Mouse (Mus musculus) E14TG2a.4 (cell line): ENCODE data around the gene Lrrc45.
A peak's percentile ranks its signal among the peaks of the same experiment; 100 is the strongest.

Source experiments
- H3K27me3 ChIP-seq: 2 replicates; pipeline ENCODE4 v1.6.1; 2014; ENCODE audit warnings: low read length, control low read depth; ENCODE audit not compliant: insufficient read depth
- H3K36me3 ChIP-seq: 2 replicates; pipeline ENCODE4 v1.6.1; 2014; ENCODE audit warnings: low read length, control low read depth; ENCODE audit not compliant: insufficient read depth
- H3K4me1 ChIP-seq: replicated peaks from 2 replicates; pipeline ENCODE4 v1.6.1; 2014; ENCODE audit warnings: low read depth, low read length, control low read depth
- H3K4me3 ChIP-seq: replicated peaks from 2 replicates; pipeline ENCODE4 v1.5.1; 2014; ENCODE audit warnings: mild to moderate bottlenecking, low read length
- H3K9me3 ChIP-seq: 2 replicates; pipeline ENCODE4 v1.6.1; 2014; ENCODE audit warnings: low read length, control low read depth
- CTCF ChIP-seq: conservative IDR thresholded peaks from 2 replicates; pipeline ENCODE4 v1.5.1; 2014; ENCODE audit warnings: low read length
- NANOG ChIP-seq: IDR thresholded peaks from 2 replicates; pipeline ENCODE4 v1.6.1; 2014; ENCODE audit warnings: borderline replicate concordance, low read length, mixed read lengths
- POU5F1 ChIP-seq: IDR thresholded peaks from 2 replicates; pipeline ENCODE4 v1.6.1; 2014; ENCODE audit warnings: low read length, borderline replicate concordance

Gene Lrrc45

GRCm38 (mm10) chr11:120695641-120696040 lies 18.1 kb upstream of the Lrrc45 start:
- TF ChIP-seq NANOG: no peak
- no peak for TF ChIP-seq CTCF
- TF ChIP-seq POU5F1: no peak
- H3K4me3 ChIP-seq: 0 out of 2 replicates have a peak overlapping the region, but pooled peaks have one; percentile 26
- H3K36me3 ChIP-seq: peaks cover 98% of the 10 kb centered on the region
- H3K9me3 ChIP-seq: no peaks in the 10 kb centered on the region
- no peaks in the 10 kb centered on the region for H3K27me3 ChIP-seq
- peaks cover 80% of the 10 kb centered on the region for H3K4me1 ChIP-seq

- Histone ChIP-seq H3K27me3 (no peaks in the 10 kb centered on the region), H3K4me1 (peaks cover 87% of the 10 kb centered on the region), H3K9me3 (no peaks in the 10 kb centered on the region), H3K4me3 (no peak overlapping the region), H3K36me3 (peaks cover 98% of the 10 kb centered on the region)
- TF ChIP-seq NANOG: no peak
- TF ChIP-seq CTCF: peak; percentile 89
- no peak for TF ChIP-seq POU5F1
Measured at GRCm38 (mm10) chr11:120696568-120696967, 17.2 kb upstream of the Lrrc45 start.

- H3K4me1 ChIP-seq: peaks cover 83% of the 10 kb centered on the region
- H3K9me3 ChIP-seq: no peaks in the 10 kb centered on the region
- no peak overlapping the region for H3K4me3 ChIP-seq
- H3K36me3 ChIP-seq: peaks cover 98% of the 10 kb centered on the region
- TF ChIP-seq POU5F1 (no peak), NANOG (no peak), CTCF (no peak)
- H3K27me3 ChIP-seq: no peaks in the 10 kb centered on the region
Measured at GRCm38 (mm10) chr11:120697741-120698140, 16.0 kb upstream of the Lrrc45 start.

GRCm38 (mm10) chr11:120703696-120704454 lies 9.8 kb upstream of the Lrrc45 start:
- TF ChIP-seq POU5F1 (no peak), CTCF (no peak), NANOG (no peak)
- H3K27me3 ChIP-seq: no peaks in the 10 kb centered on the region
- H3K36me3 ChIP-seq: peaks cover 89% of the 10 kb centered on the region
- H3K4me3 ChIP-seq: peak overlapping the region; percentile 55
- H3K9me3 ChIP-seq: no peaks in the 10 kb centered on the region
- H3K4me1 ChIP-seq: peaks cover 83% of the 10 kb centered on the region

- Histone ChIP-seq H3K4me1 (peaks cover 87% of the 10 kb centered on the region), H3K27me3 (no peaks in the 10 kb centered on the region), H3K36me3 (peaks cover 89% of the 10 kb centered on the region), H3K4me3 (peak overlapping the region; percentile 55), H3K9me3 (no peaks in the 10 kb centered on the region)
- TF ChIP-seq POU5F1: no peak
- TF ChIP-seq CTCF: no peak
- TF ChIP-seq NANOG: no peak
Measured at GRCm38 (mm10) chr11:120704486-120705325, 9.0 kb upstream of the Lrrc45 start.

GRCm38 (mm10) chr11:120706120-120706519 lies 7.6 kb upstream of the Lrrc45 start:
- Histone ChIP-seq H3K4me3 (peak overlapping the region; percentile 39; the same call in 1 of the 2 replicates), H3K4me1 (peaks cover 91% of the 10 kb centered on the region), H3K36me3 (peaks cover 89% of the 10 kb centered on the region), H3K9me3 (no peaks in the 10 kb centered on the region), H3K27me3 (no peaks in the 10 kb centered on the region)
- TF ChIP-seq NANOG (no peak), CTCF (no peak), POU5F1 (no peak)

GRCm38 (mm10) chr11:120707225-120707624 lies 6.5 kb upstream of the Lrrc45 start:
- Histone ChIP-seq H3K27me3 (no peaks in the 10 kb centered on the region), H3K9me3 (no peaks in the 10 kb centered on the region), H3K36me3 (peaks cover 89% of the 10 kb centered on the region), H3K4me3 (no peak overlapping the region), H3K4me1 (peaks cover 94% of the 10 kb centered on the region)
- TF ChIP-seq NANOG: no peak
- no peak for TF ChIP-seq POU5F1
- TF ChIP-seq CTCF: no peak

GRCm38 (mm10) chr11:120707969-120708368 lies 5.8 kb upstream of the Lrrc45 start:
- Histone ChIP-seq H3K4me1 (peaks cover 95% of the 10 kb centered on the region), H3K36me3 (peaks cover 85% of the 10 kb centered on the region), H3K27me3 (no peaks in the 10 kb centered on the region), H3K9me3 (no peaks in the 10 kb centered on the region), H3K4me3 (peak overlapping the region; percentile 41; the same call in 1 of the 2 replicates)
- TF ChIP-seq POU5F1: no peak
